Mouse (Mus musculus) activated CD4-positive, CD25-positive, alpha-beta regulatory T cell, adult 9 weeks (primary cell): ENCODE results near the gene Arl5a. TPM values are rescaled to one million over a fixed set of nuclear protein-coding genes. Genes with fewer than 3 reads are reported as not detected.

Experiments used
- polyA plus RNA-seq: library from polyadenylated mRNA; unstranded; fragments of 100-300 nt; shearing (Covaris generic); gene quantifications from one replicate; pipeline ENCODE4 v1.2.1, GENCODE M21; 2017

Gene Arl5a
- 9.7 TPM for polyA plus RNA-seq

DNA sequence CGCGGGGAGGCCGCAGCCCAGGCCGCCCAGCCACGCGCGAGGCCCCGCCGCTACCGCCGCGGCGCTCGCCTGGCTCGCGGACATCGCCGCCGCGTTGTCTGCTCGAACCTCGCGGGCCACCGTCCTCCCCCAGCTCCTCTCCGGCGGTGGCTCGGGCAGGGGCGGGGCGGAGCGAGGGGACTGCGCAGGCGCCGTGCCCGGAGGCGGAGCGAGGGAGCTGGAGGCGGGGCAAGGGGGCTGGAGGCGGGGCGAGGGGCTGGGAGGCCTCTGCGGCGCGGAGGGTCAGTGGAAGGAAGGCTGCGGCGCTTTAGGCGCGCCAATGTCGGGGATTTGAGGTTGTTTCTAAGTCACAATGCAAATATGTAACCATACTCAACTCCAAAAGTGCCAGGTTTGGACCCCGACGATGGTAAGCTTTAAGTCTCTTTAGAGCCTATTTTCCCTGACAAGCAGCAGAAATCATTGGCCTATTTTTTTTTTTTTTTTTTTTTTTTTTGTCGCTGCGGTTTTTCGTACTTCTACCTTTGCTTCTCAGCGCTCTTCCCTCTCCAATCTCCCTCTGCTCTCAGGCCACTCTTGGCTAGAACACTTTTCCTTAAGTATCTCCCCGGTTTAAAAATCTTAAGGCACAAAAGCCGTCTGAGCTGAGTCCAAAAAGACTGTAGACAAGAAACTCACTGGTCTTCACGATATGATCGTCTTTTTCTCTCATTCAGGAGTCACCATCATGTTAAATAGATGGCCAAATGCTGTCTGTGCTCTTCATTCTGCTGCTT is at the start of gene Arl5a:
TSS of gene Arl5a (minus strand) at position 155 of the 776 bp plus-strand sequence.

GRCm38 (mm10) chr2:52378448-52378804 is 46.3 kb downstream of the Arl5a start, which contains the start of gene Neb:
Gene Neb (minus strand): TSS chr2:52378474.

Other genes with a start within 250 kb of the Arl5a start
- 20.0 TPM for gene Neb, start 46.4 kb downstream of the Arl5a start, polyA plus RNA-seq